Mouse (Mus musculus): ENCODE measurements around the gene Ago1.
A peak's percentile ranks its signal among the peaks of the same experiment; 100 is the strongest.

Ago1 gene

DNA sequence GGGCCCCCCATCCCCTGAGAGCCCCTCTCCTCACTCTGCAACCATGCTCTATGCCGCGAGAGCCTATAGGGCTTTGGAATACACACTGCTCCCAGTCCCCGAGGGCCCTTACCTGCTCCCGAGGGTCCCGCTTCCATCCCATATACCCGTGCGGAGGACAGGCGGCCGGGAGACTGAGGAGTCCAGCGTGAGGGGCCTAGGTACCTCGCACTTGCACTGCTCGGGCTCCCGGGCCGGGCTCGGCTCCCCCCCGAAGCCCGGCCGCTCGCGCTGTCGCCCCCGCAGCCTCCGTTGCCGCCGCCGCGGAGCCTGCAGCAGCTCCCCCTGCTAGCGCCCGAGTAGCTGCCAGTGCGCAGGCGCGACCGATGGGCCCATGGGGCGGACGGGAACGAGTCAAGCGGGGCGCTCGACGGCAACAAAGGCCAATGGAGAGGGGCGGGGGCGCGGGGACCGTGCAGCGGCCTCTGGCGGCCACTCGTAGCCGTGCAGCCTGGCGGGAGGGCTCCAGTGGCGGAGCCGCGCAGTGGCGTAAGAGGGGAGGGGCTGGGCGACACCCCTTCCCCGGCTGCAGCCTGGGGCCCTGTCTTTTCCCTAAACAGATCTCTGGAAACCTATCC, at the start of gene Ago1:
TSS of gene Ago1 (minus strand) at position 299 of the 617 bp plus-strand sequence.
- peak; percentile 96 to 97 for DNase-seq

- DNase-seq: no peak
Observed at GRCm38 (mm10) chr4:126512308-126513066, 44.1 kb upstream of the Ago1 start.

DNA sequence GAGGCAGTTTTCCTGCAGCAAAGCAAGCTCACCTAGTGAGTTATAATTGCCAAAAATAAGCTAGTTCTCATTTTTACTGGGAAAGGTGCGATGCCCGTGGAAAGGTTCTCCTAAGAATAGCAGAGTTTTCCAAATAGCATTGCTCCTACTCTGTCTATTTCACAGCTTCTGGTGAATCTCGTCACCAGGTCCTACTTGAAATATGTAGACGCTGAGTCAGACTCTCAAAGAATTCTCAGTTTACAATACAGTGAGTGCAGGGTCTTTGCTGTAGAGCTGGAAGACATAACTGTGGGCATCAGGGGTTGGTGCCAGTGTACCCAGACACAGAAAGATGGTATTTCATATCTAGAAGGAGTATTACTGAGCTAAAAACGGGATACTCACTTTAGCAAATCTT, 42.6 kb upstream of the Ago1 start:
- DNase-seq: no peak

DNA sequence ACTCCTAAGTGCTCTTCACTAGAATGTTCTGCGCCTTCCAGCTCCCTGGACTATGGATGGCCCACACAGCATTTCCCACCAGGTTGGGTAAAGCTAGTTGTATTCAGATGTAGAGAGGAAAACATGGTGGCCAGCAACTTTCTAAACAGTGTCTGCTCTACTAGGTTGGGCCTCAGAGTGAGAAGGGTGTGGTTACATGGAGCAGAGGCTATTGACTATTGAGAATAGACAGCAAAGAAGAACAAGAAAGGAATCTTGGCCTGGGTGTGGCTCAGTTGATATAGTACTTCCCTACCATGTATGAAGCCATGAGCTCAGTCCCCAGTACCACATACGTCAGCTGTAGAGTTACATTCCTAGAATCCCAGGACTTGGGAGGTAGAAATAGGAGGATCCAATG, 40.7 kb upstream of the Ago1 start:
- DNase-seq: no peak

GRCm38 (mm10) chr4:126508110-126508899, 39.9 kb upstream of the Ago1 start:
- DNase-seq: no peak

DNA sequence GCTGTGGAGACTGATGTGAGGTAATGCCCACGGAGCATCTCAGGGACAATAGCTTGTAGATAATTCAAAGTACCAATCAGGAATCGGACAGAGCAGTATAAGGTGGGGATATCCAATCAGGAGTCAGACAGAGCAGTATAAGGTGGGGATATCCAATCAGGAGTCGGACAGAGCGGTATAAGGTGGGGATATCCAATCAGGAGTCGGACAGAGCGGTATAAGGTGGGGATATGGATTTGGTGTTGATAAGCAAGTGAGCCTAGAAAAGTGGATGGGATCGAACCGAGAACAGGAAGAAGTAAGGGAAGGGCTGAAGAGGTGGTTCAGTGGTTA, 34.6 kb upstream of the Ago1 start:
- DNase-seq: no peak

GRCm38 (mm10) chr4:126502141-126502976, 34.0 kb upstream of the Ago1 start:
- no peak for DNase-seq

- no peak for DNase-seq
Observed at GRCm38 (mm10) chr4:126498601-126499000, 30.2 kb upstream of the Ago1 start.

DNA sequence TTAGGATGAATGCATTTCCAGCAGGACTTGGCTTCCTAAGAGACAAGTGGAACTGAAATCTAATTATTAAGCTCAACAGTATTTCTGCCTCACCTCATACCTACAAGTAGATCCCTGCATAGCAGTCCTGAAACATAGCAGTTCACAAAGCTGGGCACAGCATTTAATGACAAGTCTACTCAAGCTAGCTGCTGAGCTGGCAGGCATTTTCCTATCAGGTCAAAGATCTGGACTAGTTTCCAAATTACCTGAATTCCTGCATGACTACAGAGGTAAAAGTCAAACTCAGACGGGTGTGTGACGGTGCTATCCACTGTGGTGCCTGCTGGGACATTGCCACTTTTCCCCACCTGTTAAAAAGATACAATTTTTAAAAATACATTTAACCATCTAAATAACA, 28.6 kb upstream of the Ago1 start:
- no peak for DNase-seq

- DNase-seq: no peak
Observed at GRCm38 (mm10) chr4:126495942-126496790, 27.8 kb upstream of the Ago1 start.

- DNase-seq: no peak
Observed at GRCm38 (mm10) chr4:126495453-126495852, 27.1 kb upstream of the Ago1 start.

GRCm38 (mm10) chr4:126493416-126493815, 25.0 kb upstream of the Ago1 start:
- DNase-seq: no peak

- no peak for DNase-seq
Observed at GRCm38 (mm10) chr4:126491977-126492376, 23.6 kb upstream of the Ago1 start.

- DNase-seq: no peak
Observed at GRCm38 (mm10) chr4:126490726-126491125, 22.3 kb upstream of the Ago1 start.

GRCm38 (mm10) chr4:126489811-126490210, 21.4 kb upstream of the Ago1 start:
- DNase-seq: no peak

GRCm38 (mm10) chr4:126486217-126486616, 17.8 kb upstream of the Ago1 start:
- no peak for DNase-seq

GRCm38 (mm10) chr4:126485065-126485464, 16.7 kb upstream of the Ago1 start:
- no peak for DNase-seq

DNA sequence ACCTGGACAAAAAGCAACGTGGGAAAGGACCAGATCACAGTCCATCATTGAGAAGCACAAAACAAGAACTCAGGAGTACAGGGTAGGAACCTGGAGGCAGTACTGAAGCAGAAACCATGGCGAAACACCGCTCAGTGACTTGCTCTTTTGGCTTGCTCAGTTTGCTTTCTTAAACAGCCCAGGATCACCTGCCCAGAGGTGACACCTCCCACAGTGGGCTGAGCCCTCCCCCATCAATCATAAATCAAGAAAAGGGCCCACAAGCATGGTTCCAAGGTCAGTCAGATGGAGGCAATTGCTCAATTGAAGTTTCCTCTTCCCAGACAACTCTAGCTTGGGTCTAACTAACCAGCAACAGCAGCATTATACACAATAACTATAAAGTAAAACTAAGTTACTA, 15.5 kb upstream of the Ago1 start:
- DNase-seq: no peak

DNA sequence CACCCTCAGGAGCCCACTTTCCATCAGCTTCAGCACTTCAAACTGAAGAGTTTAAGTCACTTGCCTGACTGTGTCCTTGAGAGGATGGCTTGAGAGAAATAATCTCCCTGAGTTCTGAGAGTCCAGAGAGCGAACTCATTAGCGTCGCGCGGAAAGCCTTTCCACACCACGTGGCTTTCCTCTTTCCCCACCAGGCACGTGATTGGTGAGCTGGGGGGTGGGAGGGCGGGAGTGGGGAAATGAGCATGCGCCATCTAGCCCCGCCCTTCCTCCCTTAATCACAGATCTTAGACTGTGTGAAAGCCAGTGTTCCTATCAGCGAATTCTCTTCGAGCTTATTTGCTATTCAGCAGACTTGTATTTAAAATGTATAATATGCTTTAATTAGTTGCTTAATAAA, 14.6 kb upstream of the Ago1 start:
- no peak for DNase-seq

DNA sequence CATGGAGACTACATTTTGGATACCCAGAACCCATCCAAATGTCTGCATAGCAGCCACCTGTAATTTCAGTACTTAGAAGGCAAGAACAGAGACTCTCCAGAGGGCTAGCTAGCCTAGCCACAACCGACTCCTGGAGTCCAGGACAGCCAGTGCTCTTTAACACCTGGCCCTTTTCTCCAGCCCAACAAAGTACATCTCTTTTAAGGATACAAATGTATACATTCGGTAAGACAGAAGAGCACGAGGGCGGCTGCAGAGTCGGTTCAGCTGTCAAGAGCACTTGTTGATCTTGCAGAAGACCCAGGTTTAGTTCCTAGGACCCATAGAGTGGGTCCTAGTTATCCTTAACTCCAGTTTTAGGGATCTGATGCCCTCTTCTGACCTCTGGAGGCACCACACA, 13.1 kb upstream of the Ago1 start:
- no peak for DNase-seq

GRCm38 (mm10) chr4:126480288-126480687, 11.9 kb upstream of the Ago1 start:
- no peak for DNase-seq

GRCm38 (mm10) chr4:126473031-126473430, 4.6 kb upstream of the Ago1 start:
- no peak for DNase-seq

All from cerebellum, postnatal 25 days (tissue).